Mouse (Mus musculus) limb, embryonic 11.5 days (tissue): Measurements from ENCODE around the gene Drd5. TPM values are rescaled to one million over a fixed set of nuclear protein-coding genes. Genes with fewer than 3 reads are reported as not detected.

Experiments
- ATAC-seq: fragments of 200-750 bp; cut with Nextera tagmentation; 2 replicates; pipeline ENCODE4 v1.8.0; 2017; ENCODE audit warnings: low read depth; ENCODE audit not compliant: insufficient number of reproducible peaks, low FRiP score, low TSS enrichment
- DNase-seq: peaks from one replicate; pipeline ENCODE4 v3.0.0-alpha.2; 2015; ENCODE audit warnings: low spot score
- H3K27ac ChIP-seq: fragments of 300-500 bp; sonication (generic); replicated peaks from 2 replicates; pipeline ENCODE4 v1.5.1; 2014; ENCODE audit warnings: low read depth, mild to moderate bottlenecking, low read length
- H3K27me3 ChIP-seq: fragments of 300-500 bp; sonication (generic); 2 replicates; pipeline ENCODE4 v1.6.1; 2014; ENCODE audit warnings: mild to moderate bottlenecking, low read length, mixed read lengths; ENCODE audit not compliant: control insufficient read depth, insufficient read depth
- H3K36me3 ChIP-seq: fragments of 300-500 bp; sonication (generic); 2 replicates; pipeline ENCODE4 v1.6.1; 2014; ENCODE audit warnings: mild to moderate bottlenecking, low read length, moderate library complexity, mixed read lengths; ENCODE audit not compliant: control insufficient read depth, insufficient read depth
- H3K4me1 ChIP-seq: fragments of 300-500 bp; sonication (generic); 2 replicates; pipeline ENCODE4 v1.6.1; 2014; ENCODE audit warnings: low read length, mixed read lengths; ENCODE audit not compliant: control insufficient read depth, insufficient read depth
- H3K4me2 ChIP-seq: fragments of 300-500 bp; sonication (generic); 2 replicates; pipeline ENCODE4 v1.6.1; 2014; ENCODE audit warnings: low read depth, mild to moderate bottlenecking, moderate library complexity; ENCODE audit not compliant: severe bottlenecking
- H3K4me3 ChIP-seq: fragments of 300-500 bp; sonication (generic); 2 replicates; pipeline ENCODE4 v1.5.1; 2014; ENCODE audit warnings: low read depth, low read length
- H3K9ac ChIP-seq: fragments of 300-500 bp; sonication (generic); 2 replicates; pipeline ENCODE4 v1.6.1; 2014; ENCODE audit warnings: mild to moderate bottlenecking, low read length
- H3K9me3 ChIP-seq: fragments of 300-500 bp; sonication (generic); 2 replicates; pipeline ENCODE4 v1.6.1; 2016; ENCODE audit warnings: low read length; ENCODE audit not compliant: control insufficient read depth
- WGBS: fragments of 180-500 bp; shearing (Covaris S2); extraction: QIAGEN DNeasy Blood & Tissue Kit; methylation state at CpG from one replicate; pipeline ENCODE4 v1.1.7; 2014; 5-methylcytosine and 5-hydroxymethylcytosine counted together
- polyA plus RNA-seq: library from polyadenylated mRNA; unstranded; fragments of >200 nt; fragmentation: Nextera tagmentation; extraction: Ambion mirVana; gene quantifications from 2 replicates; pipeline ENCODE4 v1.2.1, GENCODE M21; 2014

Drd5 gene
- polyA plus RNA-seq, 1 experiment from 2014 or later: not detected

GRCm38 (mm10) chr5:38333381-38333780, 14.2 kb downstream of the Drd5 start:
- ATAC-seq (no peak), DNase-seq (no peak)
- Histone ChIP-seq H3K4me3 (no peak overlapping the region), H3K9ac (no peak overlapping the region), H3K27me3 (no peaks in the 10 kb centered on the region), H3K27ac (no peak overlapping the region), H3K4me2 (no peak overlapping the region), H3K4me1 (no peaks in the 10 kb centered on the region), H3K36me3 (no peaks in the 10 kb centered on the region), H3K9me3 (no peaks in the 10 kb centered on the region)
- 76% methylated on average over 4 of the region's 4 CpGs for WGBS

- DNase-seq: no peak
- Histone ChIP-seq H3K4me1 (no peaks in the 10 kb centered on the region), H3K27me3 (no peaks in the 10 kb centered on the region), H3K27ac (no peak overlapping the region), H3K9me3 (no peaks in the 10 kb centered on the region), H3K4me2 (no peak overlapping the region), H3K4me3 (no peak overlapping the region), H3K36me3 (no peaks in the 10 kb centered on the region), H3K9ac (no peak overlapping the region)
- no peak for ATAC-seq
- 33% methylated on average over 1 of the region's 1 CpGs for WGBS
Measured at GRCm38 (mm10) chr5:38334582-38334981, 15.4 kb downstream of the Drd5 start.

- Histone ChIP-seq H3K4me2 (no peak overlapping the region), H3K4me3 (no peak overlapping the region), H3K9me3 (no peaks in the 10 kb centered on the region), H3K27ac (no peak overlapping the region), H3K4me1 (no peaks in the 10 kb centered on the region), H3K36me3 (no peaks in the 10 kb centered on the region), H3K9ac (no peak overlapping the region), H3K27me3 (no peaks in the 10 kb centered on the region)
- 76% methylated on average over 3 of the region's 3 CpGs for WGBS
- DNase-seq (no peak), ATAC-seq (no peak)
Measured at GRCm38 (mm10) chr5:38343101-38343500, 23.9 kb downstream of the Drd5 start.

GRCm38 (mm10) chr5:38346646-38347432, 27.7 kb downstream of the Drd5 start:
- no peaks in the 10 kb centered on the region for H3K36me3 ChIP-seq
- no peak overlapping the region for H3K27ac ChIP-seq
- peak; percentile 66 for DNase-seq
- H3K9ac ChIP-seq: no peak overlapping the region
- H3K4me1 ChIP-seq: no peaks in the 10 kb centered on the region
- H3K27me3 ChIP-seq: no peaks in the 10 kb centered on the region
- ATAC-seq: no peak
- H3K4me3 ChIP-seq: no peak overlapping the region
- H3K9me3 ChIP-seq: no peaks in the 10 kb centered on the region
- WGBS: 33% methylated on average over 10 of the region's 10 CpGs
- no peak overlapping the region for H3K4me2 ChIP-seq

GRCm38 (mm10) chr5:38350351-38350929, 31.3 kb downstream of the Drd5 start:
- Histone ChIP-seq H3K4me3 (no peak overlapping the region), H3K27ac (no peak overlapping the region), H3K9me3 (no peaks in the 10 kb centered on the region), H3K4me1 (no peaks in the 10 kb centered on the region), H3K36me3 (no peaks in the 10 kb centered on the region), H3K4me2 (no peak overlapping the region), H3K9ac (no peak overlapping the region), H3K27me3 (no peaks in the 10 kb centered on the region)
- DNase-seq (no peak), ATAC-seq (no peak)
- 54% methylated on average over 5 of the region's 5 CpGs for WGBS

- Histone ChIP-seq H3K4me3 (no peak overlapping the region), H3K9me3 (no peaks in the 10 kb centered on the region), H3K4me2 (no peak overlapping the region), H3K9ac (no peak overlapping the region), H3K4me1 (peaks cover 5% of the 10 kb centered on the region; the same call in 1 of the 2 replicates), H3K36me3 (no peaks in the 10 kb centered on the region), H3K27ac (no peak overlapping the region), H3K27me3 (no peaks in the 10 kb centered on the region)
- DNase-seq: no peak
- no peak for ATAC-seq
- 84% methylated on average over 3 of the region's 3 CpGs for WGBS
Measured at GRCm38 (mm10) chr5:38356927-38357326, 37.8 kb downstream of the Drd5 start.

GRCm38 (mm10) chr5:38359716-38360115, 40.5 kb downstream of the Drd5 start:
- WGBS: 80% methylated on average over 2 of the region's 2 CpGs
- no peak overlapping the region for H3K4me3 ChIP-seq

GRCm38 (mm10) chr5:38364396-38364795, 45.2 kb downstream of the Drd5 start:
- H3K27ac ChIP-seq: no peak overlapping the region
- no peak for ATAC-seq
- H3K4me3 ChIP-seq: no peak overlapping the region
- 81% methylated on average over 5 of the region's 5 CpGs for WGBS
- H3K9me3 ChIP-seq: no peaks in the 10 kb centered on the region
- no peaks in the 10 kb centered on the region for H3K27me3 ChIP-seq
- H3K4me2 ChIP-seq: no peak overlapping the region
- H3K36me3 ChIP-seq: no peaks in the 10 kb centered on the region
- no peak for DNase-seq
- no peak overlapping the region for H3K9ac ChIP-seq
- peaks cover 14% of the 10 kb centered on the region for H3K4me1 ChIP-seq

More at GRCm38 (mm10) chr5:38359716-38360115, 40.5 kb downstream of the Drd5 start:
- H3K9ac ChIP-seq: no peak overlapping the region
- no peak overlapping the region for H3K27ac ChIP-seq
- DNase-seq (no peak), ATAC-seq (no peak)
- H3K9me3 ChIP-seq: no peaks in the 10 kb centered on the region
- no peaks in the 10 kb centered on the region for H3K27me3 ChIP-seq
- no peaks in the 10 kb centered on the region for H3K36me3 ChIP-seq
- no peak overlapping the region for H3K4me2 ChIP-seq
- H3K4me1 ChIP-seq: peaks cover 5% of the 10 kb centered on the region; the same call in 1 of the 2 replicates
